Mouse (Mus musculus) liver, embryonic 11.5 days (tissue): ENCODE data around the gene Hs3st6. TPM values are rescaled to one million over a fixed set of nuclear protein-coding genes. Genes with fewer than 3 reads are reported as not detected.

Experiments used
- ATAC-seq: fragments of 200-750 bp; cut with Nextera tagmentation; replicated peaks from 2 replicates; pipeline ENCODE4 v1.8.0; 2017; ENCODE audit warnings: moderate number of reproducible peaks, mild to moderate bottlenecking, moderate TSS enrichment, moderate library complexity; ENCODE audit not compliant: low FRiP score
- DNase-seq: peaks from one replicate; pipeline ENCODE4 v3.0.0-alpha.2; 2017; ENCODE audit warnings: low spot score
- H3K27ac ChIP-seq: fragments of 300-500 bp; sonication (generic); 2 replicates; pipeline ENCODE4 v1.5.1; 2014; ENCODE audit warnings: mild to moderate bottlenecking, low read depth, low read length, control low read depth
- H3K27me3 ChIP-seq: fragments of 300-500 bp; sonication (generic); replicated peaks from 2 replicates; pipeline ENCODE4 v1.6.1; 2014; ENCODE audit warnings: low read length, mixed read lengths; ENCODE audit not compliant: control insufficient read depth, insufficient read depth
- H3K36me3 ChIP-seq: fragments of 300-500 bp; sonication (generic); 2 replicates; pipeline ENCODE4 v1.6.1; 2014; ENCODE audit warnings: mild to moderate bottlenecking, low read length, moderate library complexity, mixed read lengths; ENCODE audit not compliant: control insufficient read depth, insufficient read depth
- H3K4me1 ChIP-seq: fragments of 300-500 bp; sonication (generic); replicated peaks from 2 replicates; pipeline ENCODE4 v1.6.1; 2014; ENCODE audit warnings: low read length, mixed read lengths; ENCODE audit not compliant: control insufficient read depth, insufficient read depth
- H3K4me2 ChIP-seq: fragments of 300-500 bp; sonication (generic); 2 replicates; pipeline ENCODE4 v1.6.1; 2014; ENCODE audit warnings: mild to moderate bottlenecking, control low read depth, moderate library complexity
- H3K4me3 ChIP-seq: fragments of 300-500 bp; sonication (generic); 2 replicates; pipeline ENCODE4 v1.5.1; 2014; ENCODE audit warnings: low read depth, low read length, control low read depth
- H3K9ac ChIP-seq: fragments of 300-500 bp; sonication (generic); 2 replicates; pipeline ENCODE4 v1.6.1; 2014; ENCODE audit warnings: low read depth, low read length, control low read depth
- H3K9me3 ChIP-seq: fragments of 300-500 bp; sonication (generic); 2 replicates; pipeline ENCODE4 v1.6.1; 2016; ENCODE audit warnings: low read length, inconsistent platforms, mixed read lengths; ENCODE audit not compliant: control insufficient read depth
- WGBS: fragments of 180-500 bp; shearing (Covaris S2); extraction: QIAGEN DNeasy Blood & Tissue Kit; methylation state at CpG from one replicate; pipeline ENCODE4 v1.1.7; 2014; 5-methylcytosine and 5-hydroxymethylcytosine counted together
- polyA plus RNA-seq: library from polyadenylated mRNA; unstranded; fragments of >200 nt; fragmentation: Nextera tagmentation; extraction: Ambion mirVana; gene quantifications from 2 replicates; pipeline ENCODE4 v1.2.1, GENCODE M21; 2014

Hs3st6 gene
- polyA plus RNA-seq, 1 experiment from 2014 or later = 0.41 TPM

DNA sequence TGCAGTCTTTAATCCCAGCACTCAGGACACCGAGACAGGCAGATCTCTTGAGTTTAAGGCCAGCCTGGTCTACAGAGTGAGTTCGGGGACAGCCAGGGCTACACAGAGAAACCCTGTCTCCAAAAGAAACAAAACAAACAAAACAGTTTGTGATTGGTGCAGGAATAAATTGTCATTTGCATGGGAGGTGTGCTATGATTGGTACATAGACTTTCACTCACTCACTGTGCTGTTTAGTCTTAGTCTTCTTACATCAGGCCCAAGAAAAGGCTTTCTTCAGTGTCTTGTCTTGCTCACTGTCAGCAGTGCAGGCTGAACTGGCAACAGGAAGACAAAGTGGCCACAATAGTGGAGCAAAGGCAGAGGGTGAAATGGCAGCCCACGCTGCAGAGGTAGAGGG lies 8.4 kb upstream of the Hs3st6 start:
- ATAC-seq (no peak), DNase-seq (no peak)
- Histone ChIP-seq H3K27ac (no peak overlapping the region), H3K4me2 (no peak overlapping the region), H3K9ac (no peak overlapping the region), H3K36me3 (no peaks in the 10 kb centered on the region), H3K9me3 (no peaks in the 10 kb centered on the region), H3K4me1 (no peaks in the 10 kb centered on the region), H3K27me3 (no peaks in the 10 kb centered on the region; the same call in 1 of the 2 replicates), H3K4me3 (no peak overlapping the region)
- 76% methylated on average over 3 of the region's 3 CpGs for WGBS

DNA sequence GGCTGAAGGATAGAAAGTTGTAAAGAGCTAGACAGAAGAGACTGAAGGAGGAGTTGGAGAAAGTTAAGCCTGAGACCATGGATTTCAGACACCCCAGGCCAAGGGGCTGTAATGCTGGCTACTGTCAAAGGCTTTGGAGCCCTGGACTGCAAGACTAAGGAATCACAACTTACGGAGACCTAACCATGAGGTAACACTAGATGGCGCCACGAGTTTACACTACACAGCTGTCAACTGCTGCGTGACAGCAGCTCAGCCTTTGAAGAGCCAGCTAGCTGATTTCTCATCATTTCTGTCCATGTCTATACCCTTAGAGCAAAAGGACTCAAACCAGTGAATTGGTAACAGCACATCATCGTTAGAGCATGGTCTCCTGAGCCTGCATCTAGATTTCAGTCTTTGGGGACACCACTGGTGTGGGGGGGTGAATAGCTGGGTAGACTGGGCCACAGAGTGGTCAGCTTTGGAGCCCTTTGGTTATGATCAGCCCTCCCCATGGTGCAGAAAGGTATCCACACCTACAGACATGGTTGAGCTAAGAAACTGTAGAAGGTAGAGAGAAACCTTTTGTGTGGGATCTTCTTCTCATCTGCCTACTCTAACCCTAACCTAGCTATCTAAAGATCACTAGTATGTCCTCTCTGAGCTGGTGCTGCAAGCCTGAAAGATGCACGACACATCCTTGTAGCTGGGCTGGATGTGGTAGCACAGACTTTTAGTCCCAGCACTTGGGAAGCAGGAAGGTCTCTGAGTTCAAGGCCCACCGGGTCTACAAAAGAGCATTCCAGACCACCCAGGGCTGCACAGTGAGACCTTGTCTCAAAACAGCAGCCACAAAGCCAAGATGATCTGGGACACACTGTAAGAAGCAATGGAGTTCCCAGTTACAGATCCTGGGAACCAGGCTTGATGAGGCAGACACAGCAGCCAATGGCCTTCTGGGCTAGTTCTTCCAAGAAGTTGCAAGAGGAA lies 7.0 kb upstream of the Hs3st6 start:
- H3K4me3 ChIP-seq = no peak overlapping the region
- 21% methylated on average over 7 of the region's 7 CpGs for WGBS
- H3K27ac ChIP-seq = no peak overlapping the region
- DNase-seq = peak; percentile 54
- H3K9ac ChIP-seq = no peak overlapping the region
- H3K4me1 ChIP-seq = no peaks in the 10 kb centered on the region
- ATAC-seq = peak; percentile 77
- H3K27me3 ChIP-seq = peaks cover 11% of the 10 kb centered on the region
- H3K4me2 ChIP-seq = no peak overlapping the region
- H3K36me3 ChIP-seq = no peaks in the 10 kb centered on the region
- no peaks in the 10 kb centered on the region for H3K9me3 ChIP-seq

GRCm38 (mm10) chr17:24746986-24747385 lies 5.8 kb upstream of the Hs3st6 start:
- Histone ChIP-seq H3K4me3 (no peak overlapping the region), H3K9me3 (no peaks in the 10 kb centered on the region), H3K36me3 (no peaks in the 10 kb centered on the region), H3K27ac (no peak overlapping the region), H3K4me2 (no peak overlapping the region), H3K27me3 (peaks cover 22% of the 10 kb centered on the region), H3K4me1 (no peaks in the 10 kb centered on the region), H3K9ac (no peak overlapping the region)
- no peak for DNase-seq
- WGBS = 39% methylated on average over 4 of the region's 4 CpGs
- no peak for ATAC-seq

GRCm38 (mm10) chr17:24751528-24751927 lies 1.3 kb upstream of the Hs3st6 start:
- H3K9ac ChIP-seq = no peak overlapping the region
- H3K9me3 ChIP-seq = no peaks in the 10 kb centered on the region
- no peak for DNase-seq
- no peak overlapping the region for H3K27ac ChIP-seq
- no peak for ATAC-seq
- H3K27me3 ChIP-seq = peaks cover 66% of the 10 kb centered on the region
- H3K4me2 ChIP-seq = no peak overlapping the region
- no peaks in the 10 kb centered on the region for H3K36me3 ChIP-seq
- WGBS = 16% methylated on average over 4 of the region's 4 CpGs
- peaks cover 10% of the 10 kb centered on the region for H3K4me1 ChIP-seq
- H3K4me3 ChIP-seq = no peak overlapping the region

GRCm38 (mm10) chr17:24757394-24757793 lies 4.6 kb downstream of the Hs3st6 start:
- peaks cover 51% of the 10 kb centered on the region for H3K27me3 ChIP-seq
- WGBS = 90% methylated on average over 1 of the region's 1 CpGs
- no peaks in the 10 kb centered on the region for H3K9me3 ChIP-seq
- no peak overlapping the region for H3K27ac ChIP-seq
- H3K36me3 ChIP-seq = no peaks in the 10 kb centered on the region
- no peak overlapping the region for H3K4me3 ChIP-seq
- DNase-seq = no peak
- no peak overlapping the region for H3K9ac ChIP-seq
- H3K4me1 ChIP-seq = peaks cover 7% of the 10 kb centered on the region
- no peak for ATAC-seq
- H3K4me2 ChIP-seq = no peak overlapping the region

GRCm38 (mm10) chr17:24761121-24761520 lies 8.3 kb downstream of the Hs3st6 start:
- Histone ChIP-seq H3K4me2 (no peak overlapping the region), H3K9me3 (no peaks in the 10 kb centered on the region), H3K4me1 (no peaks in the 10 kb centered on the region), H3K27me3 (peaks cover 20% of the 10 kb centered on the region), H3K27ac (no peak overlapping the region), H3K36me3 (no peaks in the 10 kb centered on the region), H3K4me3 (no peak overlapping the region), H3K9ac (no peak overlapping the region)
- WGBS = 50% methylated on average over 5 of the region's 5 CpGs
- DNase-seq = no peak
- no peak for ATAC-seq

DNA sequence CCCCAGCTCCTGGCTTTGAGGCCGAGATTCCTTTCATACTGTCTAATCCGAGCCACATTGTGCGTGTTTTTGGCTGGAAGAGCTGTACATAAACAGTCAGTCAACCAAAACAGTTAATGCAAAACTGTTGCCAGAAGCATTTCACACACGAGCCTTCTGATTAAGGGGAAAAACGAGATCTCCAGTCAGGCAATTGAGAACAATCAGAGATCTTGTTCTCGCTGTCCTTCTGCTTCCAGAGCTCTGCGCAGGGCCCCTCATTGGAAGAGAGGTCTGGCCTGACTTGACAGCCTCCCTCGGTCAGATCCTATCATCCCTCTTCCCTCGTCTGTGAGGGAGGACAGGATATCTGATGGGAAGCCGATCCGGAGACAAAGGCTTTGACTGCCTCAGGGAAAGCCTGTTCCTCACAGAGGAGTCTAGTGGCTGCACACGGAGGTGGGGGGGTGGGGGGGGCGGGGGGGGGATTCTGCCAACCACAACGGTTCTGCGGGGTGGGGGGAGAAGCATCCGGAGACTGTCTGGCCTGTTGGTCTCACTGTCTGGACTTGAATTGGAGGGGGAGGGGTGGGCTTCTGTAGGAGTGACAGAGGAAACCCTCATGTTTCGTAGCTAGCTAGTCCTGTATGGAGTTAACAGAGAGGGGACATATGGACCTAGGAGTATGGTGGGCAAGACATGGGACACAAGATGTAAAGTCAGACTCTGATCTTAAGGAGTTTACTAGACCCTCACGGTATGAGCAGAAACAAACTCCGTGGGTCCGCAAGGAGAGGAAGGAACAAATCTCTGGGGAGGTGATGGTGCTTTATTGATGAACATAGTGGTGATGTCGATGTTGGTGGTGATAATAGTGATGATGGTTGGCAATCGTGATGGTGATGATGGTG lies 12.5 kb downstream of the Hs3st6 start:
- 41% methylated on average over 21 of the region's 22 CpGs for WGBS
- Histone ChIP-seq H3K27ac (no peak overlapping the region), H3K4me3 (no peak overlapping the region), H3K9me3 (no peaks in the 10 kb centered on the region), H3K36me3 (no peaks in the 10 kb centered on the region), H3K4me1 (no peaks in the 10 kb centered on the region), H3K4me2 (no peak overlapping the region), H3K9ac (no peak overlapping the region), H3K27me3 (peaks cover 22% of the 10 kb centered on the region)
- DNase-seq (no peak), ATAC-seq (no peak)

GRCm38 (mm10) chr17:24766266-24766875 lies 13.6 kb downstream of the Hs3st6 start:
- no peak for ATAC-seq
- Histone ChIP-seq H3K9me3 (no peaks in the 10 kb centered on the region), H3K27me3 (peaks cover 19% of the 10 kb centered on the region), H3K27ac (no peak overlapping the region), H3K36me3 (no peaks in the 10 kb centered on the region), H3K4me3 (no peak overlapping the region), H3K4me1 (no peaks in the 10 kb centered on the region), H3K9ac (no peak overlapping the region), H3K4me2 (no peak overlapping the region)
- no peak for DNase-seq
- WGBS = 27% methylated on average over 12 of the region's 12 CpGs
